Mouse (Mus musculus) c-Kit-positive CD71-negative TER-119-negative erythroid progenitor cells, embryonic 14.5 days (primary cell): ENCODE measurements around the gene Ica1l.

Experiments
- DNase-seq: peaks from one replicate; pipeline ENCODE4 v3.0.0-alpha.2; 2013; ENCODE audit warnings: low read depth

Ica1l gene

GRCm38 (mm10) chr1:59966171-59966785 is 76.7 kb downstream of the Ica1l start:
- DNase-seq = no peak

- no peak for DNase-seq
Observed at GRCm38 (mm10) chr1:59959941-59960340, 83.0 kb downstream of the Ica1l start.

- no peak for DNase-seq
Observed at GRCm38 (mm10) chr1:59957206-59957605, 85.8 kb downstream of the Ica1l start.

- DNase-seq = no peak
Observed at GRCm38 (mm10) chr1:59947509-59947908, 95.5 kb downstream of the Ica1l start.

- DNase-seq = no peak
Observed at GRCm38 (mm10) chr1:59945969-59946368, 97.0 kb downstream of the Ica1l start.

GRCm38 (mm10) chr1:59943825-59944224 is 99.2 kb downstream of the Ica1l start:
- DNase-seq = no peak

- no peak for DNase-seq
Observed at GRCm38 (mm10) chr1:59942057-59942790, 100.8 kb downstream of the Ica1l start.

- DNase-seq = no peak
Observed at GRCm38 (mm10) chr1:59941063-59941462, 101.9 kb downstream of the Ica1l start.

GRCm38 (mm10) chr1:59932991-59933390 is 110.0 kb downstream of the Ica1l start:
- DNase-seq = no peak
